Mouse (Mus musculus): Measurements from ENCODE around the gene Pklr.

GRCm38 (mm10) chr3:89091811-89092508 is 44.0 kb upstream of the Pklr start:
- TF ChIP-seq CTCF (IDR thresholded peaks at IDR 0.05; ENCODE audit: low read depth, low read length), result no peak
- no peak for TF ChIP-seq POLR2A (IDR thresholded peaks at IDR 0.05; ENCODE audit: extremely low read depth, insufficient read depth, low read length)
